Mouse (Mus musculus) spleen, adult 18-20 months (tissue): ENCODE data around the gene Nthl1.
"Not testable (repeated sequence)": the region's sequence is repeated elsewhere in the genome, so short reads cannot be mapped to it uniquely, and the experiment has no call there.

ENCODE experiments used
- DNase-seq, 2 experiments: peaks; one replicate each; pipeline ENCODE4 v3.0.0; 2022; ENCODE audit warnings: mixed read lengths in 2 of 2

Gene Nthl1

GRCm38 (mm10) chr17:24651835-24652234, 19.4 kb downstream of the Nthl1 start:
- DNase-seq = no peak

DNA sequence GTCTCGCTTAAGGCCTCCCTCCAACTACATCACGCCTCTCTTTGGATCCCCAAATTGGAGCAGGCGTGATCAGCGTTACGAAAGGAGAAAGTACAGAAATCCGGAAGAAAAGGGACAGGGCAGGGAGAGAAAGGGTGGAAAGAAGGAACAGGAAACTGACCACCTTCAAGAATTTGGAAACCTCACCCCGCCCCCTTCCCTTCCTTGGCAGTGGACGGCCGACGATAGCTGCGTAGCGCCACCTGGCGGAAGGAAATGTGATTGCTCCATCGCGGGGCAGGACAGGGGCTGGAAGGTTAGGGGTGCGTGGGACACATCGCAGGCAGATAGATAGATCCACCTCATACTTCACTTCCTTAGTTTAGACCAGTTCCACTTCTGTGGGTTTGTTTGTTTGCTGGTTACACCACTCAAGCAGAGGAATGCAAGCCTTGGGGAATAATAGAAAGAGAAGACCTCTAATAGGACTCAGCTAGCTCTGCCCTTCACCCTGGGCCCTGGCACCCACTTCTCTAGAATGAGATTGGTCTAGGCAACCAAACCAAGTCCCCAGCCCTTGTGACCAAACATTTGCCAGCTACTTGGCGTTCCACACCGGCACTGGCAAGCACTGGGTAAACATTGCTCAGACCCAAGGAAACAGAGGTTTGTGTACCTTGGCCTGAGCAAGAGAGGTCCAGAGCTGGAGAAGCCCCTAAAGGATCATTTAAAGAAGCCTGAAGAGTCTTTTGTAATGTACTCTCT, 21.7 kb downstream of the Nthl1 start:
- DNase-seq = peak; percentile 42 to 74

DNA sequence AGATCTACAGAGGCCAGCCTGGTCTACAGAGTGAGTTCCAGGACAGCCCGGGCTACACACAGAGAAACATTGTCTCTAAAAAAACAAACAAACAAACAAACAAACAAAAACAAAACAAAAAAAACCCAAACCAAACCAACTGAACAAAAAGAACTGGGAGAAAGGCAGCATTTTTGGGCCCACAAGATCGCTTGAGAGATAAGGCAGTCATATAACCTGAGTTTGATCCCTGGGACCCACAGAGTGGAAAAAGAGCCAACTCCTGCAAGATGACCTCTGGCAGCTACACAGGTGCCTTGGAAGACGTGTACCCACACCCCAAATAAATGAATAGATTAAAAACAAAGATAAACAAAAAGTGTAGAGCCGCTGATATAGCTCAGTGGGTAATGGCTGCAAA, 22.5 kb downstream of the Nthl1 start:
- no peak for DNase-seq

DNA sequence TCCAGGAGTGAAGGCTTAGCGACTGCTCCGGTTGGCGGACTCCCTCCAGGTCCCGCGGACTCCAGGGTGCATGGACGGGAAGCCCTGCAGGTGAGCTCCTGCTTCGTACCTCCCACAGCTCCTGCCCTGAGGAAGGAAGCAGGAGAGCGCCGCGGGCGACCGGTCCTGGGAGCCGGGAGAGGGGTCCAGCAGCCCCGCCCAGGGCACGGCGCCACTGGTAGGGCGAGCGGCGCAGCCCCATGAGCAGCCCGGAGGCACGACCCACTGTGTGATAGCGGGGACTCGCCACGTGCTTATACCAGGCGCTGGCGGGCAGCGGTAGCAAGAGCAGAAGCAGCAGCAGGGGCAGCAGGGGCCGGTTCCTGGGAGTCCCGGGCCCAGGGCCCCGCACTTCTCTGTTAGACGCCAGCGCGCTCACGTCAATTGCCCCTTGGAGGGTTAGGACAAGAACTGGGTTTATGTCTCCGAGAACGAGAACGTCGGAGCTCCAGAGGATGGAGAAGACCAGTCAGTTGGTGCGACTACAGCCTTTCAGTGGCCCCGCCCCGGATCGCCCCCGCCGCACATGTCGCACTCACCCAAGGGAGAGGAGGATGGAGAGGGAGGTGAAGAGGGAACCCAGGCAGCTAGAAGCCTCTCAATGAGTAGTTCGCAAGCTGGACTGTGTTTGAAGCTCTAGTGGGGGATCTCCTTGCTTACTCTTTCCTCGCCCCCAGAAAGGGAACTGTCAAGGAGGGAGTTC, 25.7 kb downstream of the Nthl1 start, which contains the start of gene Npw:
Gene Npw, minus strand, starts transcription at position 441 of the 742 bp plus-strand sequence.
- DNase-seq = no peak

DNA sequence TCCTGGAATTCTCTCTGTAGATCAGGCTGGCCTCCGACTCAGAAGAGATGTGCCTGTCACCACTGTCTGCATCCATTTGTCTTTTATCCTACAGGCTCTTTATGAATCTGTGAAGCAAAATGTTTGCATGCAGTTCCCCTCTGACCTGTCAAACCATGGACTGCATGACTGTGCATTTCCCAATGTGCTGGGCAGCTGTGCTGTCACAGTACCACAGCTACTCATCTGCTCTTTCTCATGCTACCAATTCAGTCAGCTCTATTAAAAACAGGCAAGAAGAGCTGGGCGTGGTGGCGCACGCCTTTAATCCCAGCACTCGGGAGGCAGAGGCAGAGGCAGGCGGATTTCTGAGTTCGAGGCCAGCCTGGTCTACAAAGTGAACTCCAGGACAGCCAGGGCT, 34.5 kb downstream of the Nthl1 start:
- DNase-seq = not testable (repeated sequence)

- peak; percentile 34 to 57 for DNase-seq
These were observed 34.9 kb downstream of the Nthl1 start for GRCm38 (mm10) chr17:24667416-24667815.

DNA sequence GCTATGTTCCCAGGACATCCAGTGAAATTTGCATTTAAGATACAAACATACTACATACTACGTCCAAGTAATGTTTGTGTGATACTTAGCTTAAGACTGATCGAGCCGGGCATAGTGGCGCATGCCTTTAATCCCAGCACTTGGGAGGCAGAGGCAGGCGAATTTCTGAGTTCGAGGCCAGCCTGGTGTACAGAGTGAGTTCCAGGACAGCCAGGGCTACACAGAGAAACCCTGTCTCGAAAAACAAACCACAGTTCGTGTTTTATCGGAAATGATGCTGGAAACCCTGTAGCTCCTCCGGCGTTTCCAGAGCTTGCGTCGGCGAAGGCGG, 36.7 kb downstream of the Nthl1 start:
- not testable (repeated sequence) for DNase-seq

- DNase-seq = peak; percentile 89 to 96
These were observed 37.2 kb downstream of the Nthl1 start, which contains the start of gene Zfp598 for GRCm38 (mm10) chr17:24669545-24670245. TSS of gene Zfp598 (plus strand) at chr17:24669687.

DNA sequence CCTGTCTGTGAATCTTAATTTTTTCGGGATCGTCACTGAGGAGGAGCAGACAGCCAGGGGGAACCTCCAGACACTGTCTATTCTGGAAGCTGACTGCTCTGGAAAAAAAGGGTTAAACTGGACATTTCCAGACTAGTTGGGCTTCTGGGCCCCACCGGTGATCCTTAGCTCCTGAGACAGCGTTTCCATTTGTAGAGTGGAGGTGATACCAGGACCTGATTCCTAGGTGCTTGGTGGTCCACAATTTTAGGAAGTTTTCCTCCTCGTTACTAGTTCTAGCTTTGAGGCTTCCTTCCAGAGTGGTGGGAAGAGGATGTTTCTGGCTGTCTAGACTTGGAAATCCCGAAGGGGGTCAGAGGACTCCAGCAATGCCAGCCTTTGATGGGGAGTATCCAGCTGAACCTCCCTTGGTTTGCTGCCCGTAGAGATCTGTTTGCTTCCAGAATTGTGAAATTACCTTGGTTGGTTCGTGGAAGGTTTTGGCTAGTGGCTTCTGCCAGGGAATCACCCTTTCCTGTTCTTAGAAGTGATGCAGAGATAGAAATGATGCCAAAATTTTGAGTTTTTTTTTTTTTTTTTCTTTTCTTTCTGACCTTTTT, 37.9 kb downstream of the Nthl1 start:
- no peak for DNase-seq

- DNase-seq = no peak
These were observed 38.9 kb downstream of the Nthl1 start for GRCm38 (mm10) chr17:24671346-24671745.

GRCm38 (mm10) chr17:24672141-24672540, 39.7 kb downstream of the Nthl1 start:
- no peak for DNase-seq

- DNase-seq = no peak
These were observed 41.8 kb downstream of the Nthl1 start for GRCm38 (mm10) chr17:24674277-24674676.

GRCm38 (mm10) chr17:24676187-24676586, 43.7 kb downstream of the Nthl1 start:
- DNase-seq = peak in 1 of 2 experiments; percentile 70

GRCm38 (mm10) chr17:24676877-24677276, 44.4 kb downstream of the Nthl1 start:
- DNase-seq = no peak

- no peak for DNase-seq
These were observed 45.1 kb downstream of the Nthl1 start for GRCm38 (mm10) chr17:24677500-24678080.

- DNase-seq = peak in 1 of 2 experiments; percentile 47
These were observed 54.0 kb downstream of the Nthl1 start for GRCm38 (mm10) chr17:24686514-24686913.

- peak; percentile 43 to 65 for DNase-seq
These were observed 54.7 kb downstream of the Nthl1 start for GRCm38 (mm10) chr17:24687146-24687595.

DNA sequence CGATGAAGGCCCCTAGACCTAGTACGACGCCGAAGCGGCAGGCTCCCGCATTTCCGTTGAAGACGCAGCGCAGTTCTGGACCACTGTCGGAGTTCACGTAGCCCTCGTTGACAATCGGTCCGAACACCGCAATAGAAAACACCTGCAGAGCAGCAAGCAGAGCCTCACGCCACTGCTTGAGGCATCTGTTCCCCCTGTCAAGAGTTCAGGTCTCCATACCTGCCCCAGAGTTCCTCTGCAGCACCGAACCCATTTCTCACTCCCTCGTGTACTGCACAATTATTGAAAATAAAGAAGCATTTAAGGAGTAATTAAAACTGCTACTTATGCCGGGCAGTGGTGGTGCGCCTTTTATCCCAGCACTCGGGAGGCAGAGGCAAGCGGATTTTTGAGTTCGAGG, 55.1 kb downstream of the Nthl1 start:
- no peak for DNase-seq
